Mouse (Mus musculus) myocyte (in vitro differentiated cells): ENCODE measurements around the gene Mdm2. TPM values are rescaled to one million over a fixed set of nuclear protein-coding genes. Genes with fewer than 3 reads are reported as not detected.
A peak's percentile ranks its signal among the peaks of the same experiment; 100 is the strongest.

Source experiments
- H3K27me3 ChIP-seq: one replicate; pipeline ENCODE4 v1.6.1; 2011; ENCODE audit not compliant: control insufficient read depth, insufficient read depth, insufficient read length
- H3K36me3 ChIP-seq: one replicate; pipeline ENCODE4 v1.6.1; 2011; ENCODE audit not compliant: control insufficient read depth, insufficient read depth
- H3K4me2 ChIP-seq: one replicate; pipeline ENCODE4 v1.6.1; 2011; ENCODE audit warnings: low read depth, control low read depth
- H3K4me3 ChIP-seq: one replicate; pipeline ENCODE4 v1.5.1; 2011; ENCODE audit warnings: mild to moderate bottlenecking, control low read depth, moderate library complexity
- H3K79me2 ChIP-seq: one replicate; pipeline ENCODE4 v1.6.1; 2011; ENCODE audit not compliant: control insufficient read depth, insufficient read depth
- H3ac ChIP-seq: one replicate; pipeline ENCODE4 v1.6.1; 2011; ENCODE audit not compliant: control insufficient read depth, insufficient read length
- CEBPB ChIP-seq: IDR thresholded peaks from 2 replicates; pipeline ENCODE4 v1.6.1; 2011; ENCODE audit warnings: mild to moderate bottlenecking, moderate library complexity; ENCODE audit not compliant: poor library complexity, insufficient read depth, severe bottlenecking
- E2F4 ChIP-seq: IDR thresholded peaks from one replicate; pipeline ENCODE4 v1.6.1; 2011; ENCODE audit warnings: mild to moderate bottlenecking, control low read depth, moderate library complexity; ENCODE audit not compliant: insufficient read depth
- MAX ChIP-seq: IDR thresholded peaks from one replicate; pipeline ENCODE4 v1.6.1; 2011; ENCODE audit warnings: low read depth, mild to moderate bottlenecking, control low read depth
- MYOD1 ChIP-seq, 3 experiments: IDR thresholded peaks; one replicate each; pipeline ENCODE4 v1.6.1; 2011; ENCODE audit warnings: control low read depth in 2 of 3, low read depth in 2 of 3, mild to moderate bottlenecking in 2 of 3, moderate library complexity in 1 of 3; ENCODE audit not compliant: insufficient read length in 2 of 3, control insufficient read depth in 1 of 3
- MYOG ChIP-seq, 3 experiments: IDR thresholded peaks; one replicate each; pipeline ENCODE4 v1.6.1; 2011; ENCODE audit warnings: control low read depth in 2 of 3, low read depth in 2 of 3, mild to moderate bottlenecking in 2 of 3; ENCODE audit not compliant: insufficient read length in 2 of 3, control insufficient read depth in 1 of 3, insufficient read depth in 1 of 3
- POLR2A ChIP-seq: IDR thresholded peaks from one replicate; pipeline ENCODE4 v1.6.1; 2011; ENCODE audit warnings: low read depth, mild to moderate bottlenecking, control low read depth, moderate library complexity; ENCODE audit not compliant: insufficient read length
- POLR2AphosphoS2 ChIP-seq: IDR thresholded peaks from one replicate; pipeline ENCODE4 v1.6.1; 2011; ENCODE audit warnings: low read depth, control low read depth; ENCODE audit not compliant: insufficient read length
- REST ChIP-seq: IDR thresholded peaks from one replicate; pipeline ENCODE4 v1.6.1; 2011; ENCODE audit warnings: mild to moderate bottlenecking, control low read depth, moderate library complexity; ENCODE audit not compliant: insufficient read depth, insufficient read length
- SRF ChIP-seq: IDR thresholded peaks from one replicate; pipeline ENCODE4 v1.6.1; 2011; ENCODE audit warnings: low read depth; ENCODE audit not compliant: control insufficient read depth, insufficient read length
- TCF12 ChIP-seq: IDR thresholded peaks from one replicate; pipeline ENCODE4 v1.6.1; 2011; ENCODE audit warnings: mild to moderate bottlenecking, control low read depth; ENCODE audit not compliant: poor library complexity, insufficient read depth, severe bottlenecking
- TCF3 ChIP-seq: IDR thresholded peaks from one replicate; pipeline ENCODE4 v1.6.1; 2011; ENCODE audit warnings: low read depth, control low read depth; ENCODE audit not compliant: insufficient read length
- USF1 ChIP-seq: IDR thresholded peaks from one replicate; pipeline ENCODE4 v1.6.1; 2011; ENCODE audit warnings: low read depth, mild to moderate bottlenecking, control low read depth, moderate library complexity
- polyA plus RNA-seq: library from polyadenylated mRNA; unstranded; fragments of >200 nt; fragmentation: generic; extraction: Trizol; gene quantifications from one replicate; pipeline ENCODE4 v1.2.1, GENCODE M21; 2012; ENCODE audit warnings: missing spikeins

The Mdm2 gene
- polyA plus RNA-seq, 1 experiment: 23.2 TPM

- peaks cover 21% of the 10 kb centered on the region for H3K79me2 ChIP-seq
- no peaks in the 10 kb centered on the region for H3K27me3 ChIP-seq
- no peak overlapping the region for H3K4me3 ChIP-seq
- TF ChIP-seq TCF12 (no peak), POLR2AphosphoS2 (no peak), E2F4 (no peak)
- H3K36me3 ChIP-seq: no peaks in the 10 kb centered on the region
- no peak overlapping the region for H3K4me2 ChIP-seq
- no peak overlapping the region for H3ac ChIP-seq
Measured at GRCm38 (mm10) chr10:117712871-117713270, 2.3 kb upstream of the Mdm2 start.

- H3K79me2 ChIP-seq: peaks cover 27% of the 10 kb centered on the region
- no peak for TF ChIP-seq MYOG (IDR thresholded peaks at IDR 0.05; ENCODE audit: control insufficient read depth in 1 of 3, insufficient read depth in 1 of 3, insufficient read length in 2 of 3, low read depth in 2 of 3)
- no peak for TF ChIP-seq MAX
- no peak for TF ChIP-seq POLR2AphosphoS2
- TF ChIP-seq E2F4: no peak
- TF ChIP-seq USF1: no peak
- TF ChIP-seq CEBPB: no peak
- no peak for TF ChIP-seq MYOD1 (IDR thresholded peaks at IDR 0.05; ENCODE audit: control insufficient read depth in 1 of 3, insufficient read length in 2 of 3, low read depth in 2 of 3)
- no peak for TF ChIP-seq REST
- TF ChIP-seq TCF12: no peak
- no peak for TF ChIP-seq SRF
- TF ChIP-seq TCF3: no peak
- no peak for TF ChIP-seq POLR2A
- no peak overlapping the region for H3K4me3 ChIP-seq
- no peaks in the 10 kb centered on the region for H3K27me3 ChIP-seq
- no peak overlapping the region for H3ac ChIP-seq
- no peak overlapping the region for H3K4me2 ChIP-seq
- peaks cover 5% of the 10 kb centered on the region for H3K36me3 ChIP-seq
Measured at GRCm38 (mm10) chr10:117712191-117712754, 1.7 kb upstream of the Mdm2 start.

DNA sequence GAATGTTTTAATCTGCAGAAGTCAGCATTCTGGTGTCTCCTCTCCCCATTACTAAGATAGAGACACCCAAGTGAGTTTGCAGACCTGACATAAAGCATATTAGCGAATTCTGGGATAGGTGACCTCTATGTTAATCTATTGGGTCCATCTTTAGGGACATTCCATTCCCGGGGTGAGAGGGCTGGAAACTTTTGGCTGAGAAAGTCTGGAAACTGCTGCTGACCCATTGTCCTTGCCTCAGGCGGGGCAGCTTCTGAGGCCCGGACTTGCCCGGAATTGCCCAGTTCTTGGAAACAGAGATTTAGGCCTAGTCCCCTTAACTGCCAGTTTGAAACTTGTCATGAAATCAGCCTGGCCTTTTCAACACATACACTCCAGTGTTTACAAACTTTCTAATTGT, 850 bp upstream of the Mdm2 start:
- TF ChIP-seq POLR2AphosphoS2: no peak
- TF ChIP-seq CEBPB: no peak
- TF ChIP-seq MYOD1 (IDR thresholded peaks at IDR 0.05; ENCODE audit: control insufficient read depth in 1 of 3, insufficient read length in 2 of 3, low read depth in 2 of 3): no peak
- Histone ChIP-seq H3K27me3 (no peaks in the 10 kb centered on the region), H3K4me3 (peak overlapping the region; percentile 86), H3K36me3 (peaks cover 14% of the 10 kb centered on the region), H3ac (no peak overlapping the region), H3K79me2 (peaks cover 35% of the 10 kb centered on the region), H3K4me2 (peak overlapping the region; percentile 82)

DNA sequence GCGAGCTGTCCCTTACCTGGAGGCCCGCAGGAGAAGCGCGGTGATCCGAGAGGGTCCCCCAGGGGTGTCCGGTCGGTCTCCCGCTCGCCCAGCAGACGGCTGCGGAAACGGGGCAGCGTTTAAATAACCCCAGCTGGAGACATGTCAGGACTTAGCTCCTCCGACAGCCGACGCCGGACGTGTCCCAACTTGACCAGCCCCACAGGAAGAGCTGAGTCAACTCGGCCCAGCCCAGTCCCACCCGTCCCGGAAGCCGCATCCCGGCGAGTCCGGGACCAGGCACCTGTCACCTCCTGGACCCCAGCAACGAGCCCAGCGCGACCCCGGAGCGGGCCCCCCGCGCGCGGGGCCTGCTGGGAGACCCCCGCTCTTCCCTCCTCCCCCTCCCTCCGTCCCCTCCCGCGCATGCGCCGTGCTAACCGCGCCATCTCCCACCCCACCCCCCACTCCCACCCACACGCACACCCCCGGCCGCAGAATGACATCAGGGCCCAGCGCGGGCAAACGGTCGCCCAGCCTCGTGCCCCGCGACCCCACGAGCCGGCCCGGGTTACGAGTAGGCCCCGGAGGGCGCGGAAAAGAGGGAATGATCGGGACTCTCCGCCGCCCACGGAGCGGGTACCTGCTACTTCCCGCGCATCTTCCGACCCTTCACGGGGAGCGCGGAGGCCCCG, 491 bp downstream of the Mdm2 start:
- H3ac ChIP-seq: peak overlapping the region; percentile 74
- peaks cover 19% of the 10 kb centered on the region for H3K36me3 ChIP-seq
- peaks cover 48% of the 10 kb centered on the region for H3K79me2 ChIP-seq
- H3K27me3 ChIP-seq: no peaks in the 10 kb centered on the region
- H3K4me3 ChIP-seq: peak overlapping the region; percentile 86
- H3K4me2 ChIP-seq: peak overlapping the region; percentile 70
- TF ChIP-seq TCF3 (no peak), E2F4 (no peak), MAX (no peak), CEBPB (no peak), POLR2AphosphoS2 (peak; percentile 69), POLR2A (peak; percentile 66), SRF (peak; percentile 42), USF1 (no peak), MYOD1 (IDR thresholded peaks at IDR 0.05; ENCODE audit: control insufficient read depth in 1 of 3, insufficient read length in 2 of 3, low read depth in 2 of 3) (peak in 2 of 3 experiments; percentile 40 to 80), REST (no peak), TCF12 (no peak), MYOG (IDR thresholded peaks at IDR 0.05; ENCODE audit: control insufficient read depth in 1 of 3, insufficient read depth in 1 of 3, insufficient read length in 2 of 3, low read depth in 2 of 3) (peak in 1 of 3 experiments; percentile 69)

DNA sequence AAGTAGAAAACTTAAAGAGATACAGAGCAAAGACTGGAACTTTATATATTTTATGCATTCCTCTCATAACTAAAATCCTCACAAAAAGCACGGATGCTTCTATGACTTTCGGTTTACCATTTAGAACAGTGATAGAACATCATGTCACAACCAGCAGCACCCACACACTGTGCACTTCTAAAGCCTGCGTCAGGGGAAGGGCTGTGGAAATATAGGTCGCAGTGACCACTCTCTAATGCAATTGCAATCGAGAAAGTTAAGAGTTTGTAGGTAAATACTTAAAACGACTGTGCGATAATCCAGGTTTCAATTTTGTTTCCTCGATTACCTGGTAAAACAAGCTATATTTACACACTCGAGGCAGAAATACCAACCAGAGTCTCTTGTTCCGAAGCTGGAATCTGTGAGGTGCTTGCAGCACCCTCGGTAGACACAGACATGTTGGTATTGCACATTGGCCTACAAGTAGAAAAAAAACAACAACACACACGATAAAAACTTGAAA, 1.2 kb downstream of the Mdm2 start:
- H3K79me2 ChIP-seq: peaks cover 55% of the 10 kb centered on the region
- TF ChIP-seq POLR2AphosphoS2: no peak
- TF ChIP-seq MYOD1 (IDR thresholded peaks at IDR 0.05; ENCODE audit: control insufficient read depth in 1 of 3, insufficient read length in 2 of 3, low read depth in 2 of 3): no peak
- no peak for TF ChIP-seq CEBPB
- H3K4me3 ChIP-seq: peak overlapping the region; percentile 86
- peak overlapping the region; percentile 70 for H3K4me2 ChIP-seq
- peaks cover 26% of the 10 kb centered on the region for H3K36me3 ChIP-seq
- H3ac ChIP-seq: peak overlapping the region; percentile 74
- H3K27me3 ChIP-seq: no peaks in the 10 kb centered on the region
